Mouse (Mus musculus) heart, adult 2 months (tissue): ENCODE measurements around the gene Prkch. TPM values are rescaled to one million over a fixed set of nuclear protein-coding genes. Genes with fewer than 3 reads are reported as not detected.

Experiments
- DNase-seq, 2 experiments: peaks; one replicate each; pipeline ENCODE4 v3.0.0; 2021
- H3K27ac ChIP-seq: fragments of 200-600 bp; 2 replicates; pipeline ENCODE4 v1.8.1; 2022
- H3K27me3 ChIP-seq: fragments of 200-500 bp; 2 replicates; pipeline ENCODE4 v1.6.1; 2012; ENCODE audit warnings: mild to moderate bottlenecking, low read length, inconsistent platforms, mixed read lengths; ENCODE audit not compliant: control insufficient read depth, insufficient read depth
- H3K36me3 ChIP-seq: fragments of 200-500 bp; 2 replicates; pipeline ENCODE4 v1.6.1; 2012; ENCODE audit warnings: low read length, inconsistent platforms; ENCODE audit not compliant: control insufficient read depth, insufficient read depth
- H3K4me1 ChIP-seq: fragments of 200-500 bp; 2 replicates; pipeline ENCODE4 v1.6.1; 2011; ENCODE audit warnings: low read length; ENCODE audit not compliant: control insufficient read depth, insufficient read depth
- H3K4me3 ChIP-seq: fragments of 200-600 bp; 2 replicates; pipeline ENCODE4 v1.8.1; 2022
- H3K79me2 ChIP-seq: fragments of 200-500 bp; replicated peaks from 2 replicates; pipeline ENCODE4 v1.6.1; 2012; ENCODE audit warnings: mild to moderate bottlenecking, inconsistent platforms, low read length, moderate library complexity, mixed read lengths; ENCODE audit not compliant: control insufficient read depth, insufficient read depth
- H3K9ac ChIP-seq: fragments of 200-500 bp; 2 replicates; pipeline ENCODE4 v1.6.1; 2012; ENCODE audit warnings: low read depth, mild to moderate bottlenecking, control low read depth, inconsistent platforms, low read length, mixed read lengths
- CTCF ChIP-seq: fragments of 200-600 bp; IDR thresholded peaks from 2 replicates; pipeline ENCODE4 v1.8.1; 2022; ENCODE audit warnings: antibody characterized with exemption, mild to moderate bottlenecking, moderate library complexity
- EP300 ChIP-seq: fragments of 200-500 bp; IDR thresholded peaks from 2 replicates; pipeline ENCODE4 v1.6.1; 2011; ENCODE audit warnings: low read depth, low read length, control low read depth; ENCODE audit not compliant: insufficient read depth
- POLR2A ChIP-seq: fragments of 200-500 bp; IDR thresholded peaks from 2 replicates; pipeline ENCODE4 v1.6.1; 2011; ENCODE audit warnings: mild to moderate bottlenecking, low read depth, low read length, control low read depth; ENCODE audit not compliant: insufficient read depth
- WGBS: fragments of 180-500 bp; shearing (Covaris S2); methylation state at CpG from one replicate; pipeline ENCODE4 v1.1.7; 2018; 5-methylcytosine and 5-hydroxymethylcytosine counted together
- intact Hi-C: fragments of 180-260 bp; cut with DNase I; formaldehyde crosslinking; loops from one replicate; pipeline ENCODE4 v1.15.1; 2025
- polyA plus RNA-seq: library from polyadenylated mRNA; depleted of rRNA; stranded (reverse); fragments of >200 nt; gene quantifications from 2 replicates; pipeline ENCODE4 v1.2.3, GENCODE M21; 2012
- total RNA-seq, 2 experiments: library from RNA; stranded (reverse); gene quantifications; 2 replicates each; pipeline ENCODE4 v1.2.3; 2021

Prkch gene
- total and polyA plus RNA-seq, 3 experiments, result 9.7 to 17.5 (median 16.6) TPM

DNA sequence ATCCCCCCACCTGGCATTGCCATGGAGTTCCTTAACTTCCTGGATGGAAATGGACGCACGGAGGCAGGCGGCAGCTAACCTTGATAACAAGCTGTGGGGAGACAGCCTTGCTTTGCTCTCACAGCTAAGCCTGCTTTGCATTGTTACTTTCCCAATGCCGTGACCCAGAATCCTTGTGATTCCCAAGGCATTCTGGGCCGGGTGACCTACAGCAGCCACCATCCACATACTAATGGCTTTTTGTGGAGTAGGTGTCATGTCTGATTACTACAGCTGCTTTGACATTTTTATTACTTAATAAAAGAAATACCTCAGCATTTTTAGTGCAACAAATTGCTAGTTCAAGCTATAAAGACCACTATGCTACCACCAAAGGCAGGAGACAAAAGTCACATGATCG is 177.4 kb downstream of the Prkch start:
- Histone ChIP-seq H3K27ac (no peak overlapping the region), H3K4me3 (no peak overlapping the region), H3K27me3 (no peaks in the 10 kb centered on the region), H3K79me2 (no peaks in the 10 kb centered on the region), H3K9ac (no peak overlapping the region), H3K4me1 (peaks cover 10% of the 10 kb centered on the region), H3K36me3 (no peaks in the 10 kb centered on the region; the same call in 1 of the 2 replicates)
- WGBS, result 79% methylated on average over 6 of the region's 6 CpGs
- intact Hi-C loops, result no loop called here
- TF ChIP-seq EP300, result no peak
- TF ChIP-seq CTCF, result no peak
- no peak for TF ChIP-seq POLR2A
- DNase-seq, result no peak

DNA sequence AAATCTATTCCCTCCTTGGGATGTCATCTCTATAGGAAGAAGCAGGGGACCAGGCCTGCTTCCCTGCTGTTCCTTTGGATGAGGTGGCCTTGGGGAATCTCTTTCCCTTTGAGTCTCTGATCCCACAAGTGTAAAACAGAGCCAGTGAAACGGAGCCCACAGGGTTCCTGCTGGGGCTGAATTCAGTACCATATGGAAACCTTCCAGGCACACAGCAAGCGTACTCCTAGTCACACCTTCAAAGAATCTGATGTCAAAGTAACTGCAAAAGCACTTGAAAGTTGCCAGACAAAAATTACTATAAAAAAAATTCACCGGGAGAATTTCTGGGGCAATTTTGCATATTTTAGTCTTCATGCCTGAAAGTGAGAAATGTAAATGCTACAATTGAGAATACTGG is 178.2 kb downstream of the Prkch start:
- intact Hi-C loops, result no loop called here
- 93% methylated on average over 3 of the region's 3 CpGs for WGBS

DNA sequence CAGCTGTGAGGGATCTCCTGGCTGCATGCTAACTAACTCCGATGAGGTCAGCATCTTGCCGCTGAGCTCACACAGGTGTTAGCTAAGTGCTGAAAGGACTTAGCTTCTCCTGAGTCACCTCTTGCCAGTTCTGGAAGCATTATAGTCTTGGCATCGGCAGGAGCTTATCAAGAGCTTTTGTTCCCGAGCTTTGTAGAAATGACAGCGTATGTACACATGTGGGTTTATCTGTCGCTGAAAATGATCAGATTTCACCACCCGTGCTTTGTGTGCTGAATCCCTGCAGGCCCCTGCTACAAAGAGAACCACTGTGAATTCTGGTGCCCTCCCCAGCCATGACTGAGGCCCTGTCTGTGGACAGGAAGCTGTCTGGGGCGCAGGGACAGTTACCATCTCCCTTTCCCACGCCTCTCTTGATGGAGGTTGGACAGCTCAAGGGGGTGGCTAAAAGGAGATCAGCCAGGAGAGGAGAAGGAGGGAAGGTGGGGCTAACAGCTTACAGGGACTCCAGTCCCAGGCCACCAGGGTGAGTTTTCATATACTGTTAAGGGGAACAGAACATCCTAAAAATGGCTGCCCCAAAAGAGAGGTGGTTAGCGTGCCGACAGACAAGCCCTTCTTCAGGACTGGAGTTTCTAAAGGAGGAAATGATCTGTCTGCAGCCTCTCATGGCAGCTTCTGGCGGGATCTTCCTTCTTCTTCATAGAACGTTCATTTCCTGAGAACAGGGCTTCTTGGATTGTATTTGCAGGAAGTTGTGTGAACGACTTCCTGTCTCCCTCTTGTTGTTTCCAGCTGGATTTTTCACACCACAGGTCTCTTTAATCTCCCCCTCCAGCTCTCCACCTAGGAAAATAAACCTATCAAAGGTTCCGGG is 180.3 kb downstream of the Prkch start:
- Histone ChIP-seq H3K4me1 (peaks cover 23% of the 10 kb centered on the region), H3K36me3 (peaks cover 4% of the 10 kb centered on the region; the same call in 1 of the 2 replicates), H3K79me2 (no peaks in the 10 kb centered on the region), H3K4me3 (no peak overlapping the region), H3K27me3 (no peaks in the 10 kb centered on the region), H3K27ac (peak overlapping the region; percentile 69), H3K9ac (no peak overlapping the region)
- no peak for TF ChIP-seq POLR2A
- 0 out of 2 replicates have a peak, but pooled peaks have one; percentile 47 for TF ChIP-seq EP300
- TF ChIP-seq CTCF, result no peak
- peak; percentile 28 to 36 for DNase-seq
- 25% methylated on average over 15 of the region's 15 CpGs for WGBS
- intact Hi-C loops, result loop anchor here (2.0 to 5.0 kb wide), 2 partner anchors 42 to 53 kb away; no protein-coding TSS in a partner anchor

More for the DNA sequence above, 178.2 kb downstream of the Prkch start:
- Histone ChIP-seq H3K4me3 (no peak overlapping the region), H3K27ac (no peak overlapping the region), H3K9ac (no peak overlapping the region), H3K36me3 (no peaks in the 10 kb centered on the region; the same call in 1 of the 2 replicates), H3K27me3 (no peaks in the 10 kb centered on the region), H3K4me1 (peaks cover 10% of the 10 kb centered on the region), H3K79me2 (no peaks in the 10 kb centered on the region)
- no peak for TF ChIP-seq POLR2A
- TF ChIP-seq CTCF, result no peak
- TF ChIP-seq EP300, result no peak
- no peak for DNase-seq

DNA sequence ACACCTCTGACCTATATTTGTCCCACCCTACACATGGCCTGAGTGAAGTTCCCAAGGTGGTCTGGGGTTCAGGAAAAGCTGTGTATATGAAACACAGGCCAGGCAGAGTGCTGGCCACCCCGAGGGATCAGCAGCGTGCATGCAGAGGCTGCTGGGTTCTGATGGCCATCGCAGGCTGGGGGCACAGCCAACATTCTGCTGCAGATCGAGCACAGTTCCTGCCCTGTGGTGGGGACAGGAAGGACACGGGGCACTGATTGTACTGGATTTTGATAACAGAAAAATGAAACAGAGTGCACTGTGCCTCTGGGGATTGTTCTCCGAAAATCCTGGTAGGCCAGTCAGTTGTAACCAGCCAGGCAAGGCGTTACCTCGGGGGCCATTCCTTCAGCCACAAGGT is 181.6 kb downstream of the Prkch start:
- peak overlapping the region; percentile 31; the same call in 1 of the 2 replicates for H3K27ac ChIP-seq
- no peak overlapping the region for H3K9ac ChIP-seq
- TF ChIP-seq EP300 (peak; percentile 75), CTCF (no peak)
- WGBS, result 28% methylated on average over 8 of the region's 8 CpGs
- H3K79me2 ChIP-seq, result no peaks in the 10 kb centered on the region
- no peak overlapping the region for H3K4me3 ChIP-seq
- peaks cover 23% of the 10 kb centered on the region for H3K4me1 ChIP-seq
- peaks cover 6% of the 10 kb centered on the region; the same call in 1 of the 2 replicates for H3K36me3 ChIP-seq
- intact Hi-C loops, result loop anchor here (5.0 kb wide), 1 partner anchor 54 kb away; no protein-coding TSS in a partner anchor
- no peaks in the 10 kb centered on the region for H3K27me3 ChIP-seq
- DNase-seq, result peak; percentile 40 to 42

DNA sequence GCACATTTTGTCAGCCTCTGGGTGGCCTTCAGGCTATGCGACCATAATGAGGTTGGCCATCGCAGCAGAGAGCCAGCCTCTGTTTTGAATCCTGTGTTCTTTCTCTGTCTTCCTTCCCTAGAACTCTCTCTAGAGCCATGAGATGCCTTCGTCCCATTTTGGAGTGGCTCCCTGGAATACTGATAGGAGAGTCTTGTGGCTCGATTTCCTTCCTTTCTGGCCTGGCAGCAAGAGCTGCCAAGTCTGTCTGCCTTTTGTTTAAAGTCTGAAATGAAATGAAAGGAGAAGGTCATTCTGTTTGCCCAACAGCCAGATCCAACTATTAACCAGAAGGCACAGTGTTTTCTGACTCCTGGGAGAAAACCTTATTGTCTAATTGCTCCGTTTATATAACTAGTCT is 184.2 kb downstream of the Prkch start:
- Histone ChIP-seq H3K79me2 (no peaks in the 10 kb centered on the region), H3K36me3 (peaks cover 6% of the 10 kb centered on the region; the same call in 1 of the 2 replicates), H3K27me3 (no peaks in the 10 kb centered on the region), H3K9ac (no peak overlapping the region), H3K4me1 (peaks cover 23% of the 10 kb centered on the region), H3K27ac (peak overlapping the region; percentile 44), H3K4me3 (no peak overlapping the region)
- no peak for TF ChIP-seq EP300
- no peak for TF ChIP-seq CTCF
- no peak for TF ChIP-seq POLR2A
- 31% methylated on average over 5 of the region's 5 CpGs for WGBS
- DNase-seq, result no peak
- intact Hi-C loops, result loop anchor here (5.0 kb wide), 1 partner anchor 56 kb away; no protein-coding TSS in a partner anchor

DNA sequence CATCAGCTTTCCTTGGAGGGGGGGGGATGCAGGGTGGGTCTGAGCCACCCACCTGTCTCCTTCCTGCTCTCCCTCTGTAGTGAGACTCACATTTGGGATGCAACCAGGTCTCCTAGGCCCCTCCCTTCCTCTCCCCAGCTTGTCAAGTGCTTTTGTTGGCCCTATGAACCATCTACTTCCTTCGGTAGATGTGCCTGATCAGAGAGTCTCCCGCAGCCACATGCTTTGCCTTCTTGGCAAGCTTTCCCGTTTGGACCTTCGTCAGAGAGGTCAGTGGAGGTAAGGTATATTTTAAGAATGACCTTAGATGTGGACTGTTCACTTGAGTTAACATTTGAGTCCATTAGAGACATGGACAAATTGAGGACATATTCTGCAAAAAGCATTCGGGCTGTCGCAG is 184.9 kb downstream of the Prkch start:
- no peak overlapping the region for H3K9ac ChIP-seq
- H3K27me3 ChIP-seq, result no peaks in the 10 kb centered on the region
- DNase-seq, result peak in 1 of 2 experiments; percentile 50
- H3K27ac ChIP-seq, result peak overlapping the region; percentile 44
- 24% methylated on average over 6 of the region's 6 CpGs for WGBS
- TF ChIP-seq EP300 (peak; percentile 55; the same call in 1 of the 2 replicates), CTCF (no peak)
- H3K79me2 ChIP-seq, result no peaks in the 10 kb centered on the region
- intact Hi-C loops, result loop anchor here (5.0 kb wide), 1 partner anchor 57 kb away; no protein-coding TSS in a partner anchor
- no peak overlapping the region for H3K4me3 ChIP-seq
- H3K4me1 ChIP-seq, result peaks cover 23% of the 10 kb centered on the region
- peaks cover 12% of the 10 kb centered on the region for H3K36me3 ChIP-seq
